Mouse (Mus musculus) gastrocnemius, adult 2 months (tissue): Measurements from ENCODE around the gene Ssna1. TPM values are rescaled to one million over a fixed set of nuclear protein-coding genes. Genes with fewer than 3 reads are reported as not detected.
A peak's percentile ranks its signal among the peaks of the same experiment; 100 is the strongest.

Experiments
- DNase-seq: peaks from one replicate; pipeline ENCODE4 v3.0.0; 2022
- H3K27ac ChIP-seq: fragments of 200-600 bp; 2 replicates; pipeline ENCODE4 v1.8.1; 2022; ENCODE audit warnings: mild to moderate bottlenecking
- H3K4me3 ChIP-seq: fragments of 200-600 bp; 2 replicates; pipeline ENCODE4 v1.8.1; 2022; ENCODE audit warnings: mild to moderate bottlenecking, moderate library complexity
- CTCF ChIP-seq: fragments of 200-600 bp; IDR thresholded peaks from 2 replicates; pipeline ENCODE4 v1.8.1; 2022; ENCODE audit warnings: antibody characterized with exemption, mild to moderate bottlenecking, moderate library complexity
- intact Hi-C: fragments of 180-260 bp; cut with DNase I; formaldehyde crosslinking; loops from one replicate; pipeline ENCODE4 v1.15.1; 2025
- total RNA-seq, 2 experiments: library from RNA; stranded (reverse); gene quantifications; 2 replicates each; pipeline ENCODE4 v1.2.3; 2021

Ssna1 gene
- total RNA-seq, 2 experiments from 2014 or later, result 28.0 to 35.5 TPM

- no peak for TF ChIP-seq CTCF
- no peak for DNase-seq
- intact Hi-C loops, result no loop called here
Observed at GRCm38 (mm10) chr2:25234551-25235220, 37.6 kb downstream of the Ssna1 start.

GRCm38 (mm10) chr2:25234050-25234449, 38.2 kb downstream of the Ssna1 start, which contains the start of gene Slc34a3:
TSS of gene Slc34a3 (minus strand) at chr2:25234364.
- no peak for TF ChIP-seq CTCF
- Histone ChIP-seq H3K4me3 (no peak within 1 kb of the TSS), H3K27ac (no peak within 1 kb of the TSS)
- intact Hi-C loops, result no loop called here
- DNase-seq, result no peak

More at GRCm38 (mm10) chr2:25234551-25235220, 37.6 kb downstream of the Ssna1 start:
- no peak overlapping the region for H3K27ac ChIP-seq
- no peak overlapping the region for H3K4me3 ChIP-seq

GRCm38 (mm10) chr2:25233421-25233820, 38.8 kb downstream of the Ssna1 start:
- H3K27ac ChIP-seq, result no peak overlapping the region
- DNase-seq, result no peak
- intact Hi-C loops, result no loop called here
- H3K4me3 ChIP-seq, result no peak overlapping the region
- no peak for TF ChIP-seq CTCF

- intact Hi-C loops, result no loop called here
- no peak overlapping the region for H3K27ac ChIP-seq
- TF ChIP-seq CTCF, result no peak
- no peak for DNase-seq
- H3K4me3 ChIP-seq, result no peak overlapping the region
Observed at GRCm38 (mm10) chr2:25231038-25231437, 41.2 kb downstream of the Ssna1 start.

- TF ChIP-seq CTCF, result no peak
- no peak overlapping the region for H3K4me3 ChIP-seq
- DNase-seq, result no peak
- H3K27ac ChIP-seq, result no peak overlapping the region
- intact Hi-C loops, result no loop called here
Observed at GRCm38 (mm10) chr2:25230581-25230980, 41.7 kb downstream of the Ssna1 start.

- intact Hi-C loops, result loop anchor here (5.0 kb wide), 1 partner anchor 63 kb away; no protein-coding TSS in a partner anchor
- DNase-seq, result no peak
- peak overlapping the region; percentile 98; the same call in 1 of the 2 replicates for H3K27ac ChIP-seq
- TF ChIP-seq CTCF, result no peak
- no peak overlapping the region for H3K4me3 ChIP-seq
Observed at GRCm38 (mm10) chr2:25229582-25229981, 42.7 kb downstream of the Ssna1 start.

GRCm38 (mm10) chr2:25228995-25229530, 43.2 kb downstream of the Ssna1 start:
- Histone ChIP-seq H3K4me3 (peak overlapping the region; percentile 61), H3K27ac (peak overlapping the region; percentile 98)
- intact Hi-C loops, result loop anchor here (1.0 to 5.0 kb wide), 3 partner anchors 26 to 63 kb away; partner anchors contain the start of gene Tmem203
- no peak for DNase-seq
- TF ChIP-seq CTCF, result no peak

- H3K4me3 ChIP-seq, result peak overlapping the region; percentile 61
- peak; percentile 91 for DNase-seq
- intact Hi-C loops, result loop anchor here (1.0 to 5.0 kb wide), 3 partner anchors 27 to 64 kb away; partner anchors contain the start of gene Tmem203
- peak overlapping the region; percentile 98 for H3K27ac ChIP-seq
- peak; percentile 73 for TF ChIP-seq CTCF
Observed at GRCm38 (mm10) chr2:25228431-25228889, 43.8 kb downstream of the Ssna1 start.

GRCm38 (mm10) chr2:25227406-25227805, 44.8 kb downstream of the Ssna1 start:
- no peak for TF ChIP-seq CTCF
- Histone ChIP-seq H3K27ac (peak overlapping the region; percentile 98), H3K4me3 (no peak overlapping the region)
- intact Hi-C loops, result loop anchor here (5.0 kb wide), 1 partner anchor 65 kb away; no protein-coding TSS in a partner anchor
- DNase-seq, result no peak

GRCm38 (mm10) chr2:25226864-25227263, 45.4 kb downstream of the Ssna1 start:
- peak; percentile 83 for DNase-seq
- H3K27ac ChIP-seq, result peak overlapping the region; percentile 98
- intact Hi-C loops, result loop anchor here (5.0 kb wide), 1 partner anchor 65 kb away; no protein-coding TSS in a partner anchor
- no peak for TF ChIP-seq CTCF
- peak overlapping the region; percentile 26; the same call in 1 of the 2 replicates for H3K4me3 ChIP-seq

- H3K4me3 ChIP-seq, result peak overlapping the region; percentile 72
- no peak for DNase-seq
- H3K27ac ChIP-seq, result peak overlapping the region; percentile 98
- TF ChIP-seq CTCF, result no peak
- intact Hi-C loops, result loop anchor here (5.0 kb wide), 1 partner anchor 66 kb away; no protein-coding TSS in a partner anchor
Observed at GRCm38 (mm10) chr2:25225811-25226379, 46.3 kb downstream of the Ssna1 start.

- peak; percentile 99 for DNase-seq
- intact Hi-C loops, result loop anchor here (5.0 kb wide), 1 partner anchor 67 kb away; no protein-coding TSS in a partner anchor
- no peak for TF ChIP-seq CTCF
Observed at GRCm38 (mm10) chr2:25224766-25225752, 47.2 kb downstream of the Ssna1 start.

More at GRCm38 (mm10) chr2:25224766-25225752, 47.2 kb downstream of the Ssna1 start:
- H3K27ac ChIP-seq, result peak overlapping the region; percentile 98
- H3K4me3 ChIP-seq, result peak overlapping the region; percentile 93
